Mouse (Mus musculus) testis, adult 2 months (tissue): ENCODE measurements around the gene Zfp940.

Experiments used
- CTCF ChIP-seq: fragments of 200-500 bp; IDR thresholded peaks from 2 replicates; pipeline ENCODE4 v1.5.1; 2012; ENCODE audit warnings: low read depth, mild to moderate bottlenecking, inconsistent platforms, low read length, moderate library complexity; ENCODE audit not compliant: control insufficient read depth, insufficient read depth, insufficient replicate concordance
- POLR2A ChIP-seq: fragments of 200-500 bp; IDR thresholded peaks from 2 replicates; pipeline ENCODE4 v1.6.1; 2012; ENCODE audit warnings: low read depth, mild to moderate bottlenecking, inconsistent platforms, low read length, moderate library complexity; ENCODE audit not compliant: control insufficient read depth

- TF ChIP-seq CTCF = no peak
- TF ChIP-seq POLR2A = no peak
Measured at GRCm38 (mm10) chr7:29807046-29807445, 46.4 kb downstream of the Zfp940 start.
